Mouse (Mus musculus): Measurements from ENCODE around the gene 1110017D15Rik. TPM values are rescaled to one million over a fixed set of nuclear protein-coding genes. Genes with fewer than 3 reads are reported as not detected.
"Not testable (repeated sequence)": the region's sequence is repeated elsewhere in the genome, so short reads cannot be mapped to it uniquely, and the experiment has no call there.

1110017D15Rik gene
- total RNA-seq, 2 experiments from 2014 or later = not detected

DNA sequence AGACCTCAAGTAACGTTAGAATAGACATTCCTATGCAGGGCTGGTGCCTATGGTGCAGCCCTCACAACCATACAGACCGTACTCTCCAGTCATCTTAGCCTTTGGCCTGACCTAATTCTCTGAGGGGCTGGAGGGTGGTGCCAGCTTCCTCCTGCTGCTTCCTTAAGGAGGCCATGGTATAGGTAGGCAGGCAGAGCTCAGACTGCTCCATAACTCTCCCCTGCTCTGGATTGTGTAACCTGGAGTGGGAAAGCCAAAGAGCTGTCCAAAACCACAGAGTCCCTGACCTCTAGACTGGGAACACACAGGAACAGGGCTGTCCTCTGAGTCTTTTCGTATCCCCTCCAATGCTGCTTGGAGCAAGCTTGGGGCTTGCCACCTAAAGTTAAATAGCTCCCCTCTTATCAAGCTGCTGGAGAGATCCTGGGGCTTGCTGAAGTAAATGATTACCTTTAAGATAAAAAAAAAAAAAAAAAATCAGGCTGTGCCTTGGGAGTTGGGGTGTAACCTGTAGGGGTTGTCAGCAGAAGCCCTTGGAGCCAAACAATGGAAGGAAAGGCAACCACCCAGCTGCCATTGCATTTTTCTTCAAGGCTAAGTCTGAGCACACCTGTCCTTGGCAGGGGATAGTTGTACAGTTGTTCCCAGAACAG is 23.5 kb downstream of the 1110017D15Rik start:
- no peak for ATAC-seq (replicated peaks; ENCODE audit: low FRiP score, poor library complexity, severe bottlenecking)

DNA sequence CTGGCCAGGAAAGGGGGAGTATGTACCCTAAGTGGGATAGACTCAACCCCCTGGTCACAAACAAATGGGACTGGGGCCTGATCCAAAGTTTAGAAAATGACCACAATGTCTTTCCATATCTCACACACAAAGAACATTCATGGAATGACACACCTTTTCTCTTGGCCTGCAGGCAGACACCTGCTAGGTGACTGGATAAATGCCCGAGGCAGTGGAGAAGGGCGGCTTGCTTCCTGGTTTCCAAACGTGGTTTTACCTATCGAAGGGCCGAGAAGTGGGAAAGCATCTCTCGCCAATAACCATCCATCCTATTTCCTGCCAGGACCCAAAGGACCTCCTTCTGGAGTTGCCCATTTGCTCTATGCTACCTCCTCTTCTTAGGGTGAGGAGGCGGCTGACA is 24.2 kb downstream of the 1110017D15Rik start:
- no peak for ATAC-seq (replicated peaks; ENCODE audit: low FRiP score, poor library complexity, severe bottlenecking)

DNA sequence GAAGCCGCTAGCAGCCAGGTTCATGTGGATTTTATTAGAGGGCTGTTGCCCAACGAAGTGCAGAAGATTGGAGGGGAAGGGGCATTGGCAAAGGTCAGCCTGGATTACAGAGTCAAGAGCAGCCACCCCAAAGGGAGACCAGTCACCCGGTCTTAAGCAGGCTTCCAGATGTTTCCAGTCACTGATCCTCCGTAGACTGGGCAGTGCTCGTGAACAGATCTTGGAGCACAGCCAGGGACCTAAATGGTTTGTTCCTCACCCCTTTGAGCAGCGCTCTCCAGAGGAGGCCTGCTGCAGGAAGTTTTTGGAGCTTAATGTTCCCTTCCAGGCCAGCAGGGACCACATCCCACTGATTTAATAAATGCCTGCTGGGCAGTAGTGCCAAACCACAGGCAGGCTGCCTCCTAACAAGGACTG is 35.5 kb downstream of the 1110017D15Rik start:
- ATAC-seq (replicated peaks; ENCODE audit: low FRiP score, poor library complexity, severe bottlenecking) = no peak

DNA sequence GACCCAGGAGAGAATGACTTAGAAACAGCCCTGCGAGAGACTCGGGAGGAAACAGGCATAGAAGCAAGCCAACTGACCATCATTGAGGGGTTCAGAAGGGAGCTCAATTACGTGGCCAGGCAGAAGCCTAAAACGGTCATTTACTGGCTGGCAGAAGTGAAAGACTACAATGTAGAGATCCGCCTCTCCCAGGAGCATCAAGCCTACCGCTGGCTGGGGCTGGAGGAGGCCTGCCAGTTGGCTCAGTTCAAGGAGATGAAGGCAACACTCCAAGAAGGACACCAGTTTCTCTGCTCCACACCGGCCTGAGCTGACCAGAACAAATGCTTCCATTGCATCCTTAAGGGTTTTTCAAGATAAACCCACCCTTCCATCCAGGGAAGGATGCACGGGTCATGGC is 36.9 kb downstream of the 1110017D15Rik start:
- no peak for ATAC-seq (replicated peaks; ENCODE audit: low FRiP score, poor library complexity, severe bottlenecking)

DNA sequence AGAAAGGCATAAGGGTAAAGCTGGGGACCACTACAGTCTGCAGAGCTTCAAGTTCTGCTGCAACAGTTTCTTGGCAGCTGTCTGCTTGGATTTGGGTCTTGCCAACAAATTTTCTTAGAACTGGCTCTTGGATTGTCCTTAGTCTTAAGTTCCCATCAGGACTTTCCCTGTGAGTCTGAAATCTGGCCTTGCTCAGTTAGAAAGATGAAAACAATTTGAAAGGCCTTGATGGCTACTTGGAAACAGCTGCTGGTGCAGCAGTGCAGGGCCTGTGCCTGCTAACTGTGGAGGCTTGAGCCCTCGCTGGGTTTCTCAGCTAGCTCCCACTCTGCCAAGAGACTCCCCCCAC is 37.7 kb downstream of the 1110017D15Rik start:
- ATAC-seq (replicated peaks; ENCODE audit: low FRiP score, poor library complexity, severe bottlenecking) = no peak

DNA sequence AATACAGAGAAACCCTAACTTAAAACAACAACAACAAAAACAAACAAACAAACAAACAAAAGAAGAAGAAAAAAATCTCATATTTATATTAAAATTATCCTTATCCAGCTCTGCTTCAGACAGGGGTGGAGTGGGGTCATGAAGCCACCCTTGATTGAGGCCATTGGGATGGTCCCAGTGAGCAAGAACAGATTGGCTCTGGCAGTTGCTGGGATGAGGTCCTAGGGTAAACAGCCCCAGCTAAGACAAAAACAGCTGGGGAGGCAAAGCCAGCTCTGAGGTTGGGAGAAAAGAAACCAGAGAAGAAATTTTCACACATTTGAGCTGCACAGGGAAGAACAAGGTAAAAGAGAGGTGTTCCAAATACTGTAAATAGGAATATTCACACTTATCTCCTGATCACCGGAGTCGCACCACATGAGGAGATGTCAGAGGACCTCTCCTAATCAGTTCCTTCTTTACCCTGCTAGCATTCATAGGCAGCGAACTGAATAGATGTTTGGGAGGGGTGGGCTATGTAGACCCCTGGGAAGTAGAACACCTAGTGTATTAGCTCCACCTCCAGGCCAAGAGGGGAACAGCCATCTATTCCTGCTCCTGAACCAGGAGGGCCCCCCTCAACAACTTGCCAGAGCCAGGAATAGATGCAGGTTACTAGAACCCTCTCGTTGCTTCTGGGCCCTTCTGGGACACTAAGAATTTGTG is 38.2 kb downstream of the 1110017D15Rik start:
- ATAC-seq (replicated peaks; ENCODE audit: low FRiP score, poor library complexity, severe bottlenecking) = no peak

DNA sequence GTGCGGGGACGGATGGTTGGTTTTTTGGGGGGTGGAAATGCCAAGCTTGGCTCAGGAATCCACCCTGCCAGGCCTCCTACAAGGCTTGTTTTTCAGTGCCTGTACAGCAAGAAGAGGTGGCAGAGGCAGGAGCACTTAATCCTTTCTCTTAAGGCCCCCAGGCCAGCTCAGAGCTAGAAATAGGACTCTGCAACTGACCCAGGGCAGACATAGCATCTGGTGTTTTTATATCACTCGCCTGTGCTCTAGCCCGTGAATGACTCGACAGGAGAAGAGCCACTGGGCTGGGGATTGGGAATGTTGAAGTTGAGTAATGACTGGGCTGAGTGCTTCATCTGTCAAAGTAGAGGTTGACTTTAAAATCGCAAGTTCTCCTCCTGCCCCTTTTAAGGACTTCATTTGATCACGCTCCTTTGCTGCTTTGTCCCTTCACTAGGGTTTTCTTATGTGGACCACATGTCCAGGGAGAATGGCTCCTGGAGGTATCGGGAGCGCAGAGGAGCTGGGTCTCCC is 39.4 kb downstream of the 1110017D15Rik start:
- ATAC-seq (replicated peaks; ENCODE audit: low FRiP score, poor library complexity, severe bottlenecking) = no peak

DNA sequence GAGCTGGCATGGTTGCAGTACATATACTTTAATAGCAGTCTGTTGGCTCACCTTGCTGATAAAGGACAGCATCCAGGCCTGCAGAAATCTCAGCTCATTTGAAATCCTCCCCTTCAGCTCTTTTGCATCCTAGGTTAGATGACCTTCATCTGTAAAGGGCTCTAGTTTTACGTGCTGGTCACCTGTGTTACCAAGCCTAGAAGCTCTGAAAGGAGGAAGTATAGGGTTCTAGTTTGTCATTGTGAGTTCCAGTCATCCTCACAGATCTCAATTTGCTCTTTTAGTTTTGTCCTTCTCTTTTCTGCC is 45.8 kb downstream of the 1110017D15Rik start:
- no peak for ATAC-seq (replicated peaks; ENCODE audit: low FRiP score, poor library complexity, severe bottlenecking)

DNA sequence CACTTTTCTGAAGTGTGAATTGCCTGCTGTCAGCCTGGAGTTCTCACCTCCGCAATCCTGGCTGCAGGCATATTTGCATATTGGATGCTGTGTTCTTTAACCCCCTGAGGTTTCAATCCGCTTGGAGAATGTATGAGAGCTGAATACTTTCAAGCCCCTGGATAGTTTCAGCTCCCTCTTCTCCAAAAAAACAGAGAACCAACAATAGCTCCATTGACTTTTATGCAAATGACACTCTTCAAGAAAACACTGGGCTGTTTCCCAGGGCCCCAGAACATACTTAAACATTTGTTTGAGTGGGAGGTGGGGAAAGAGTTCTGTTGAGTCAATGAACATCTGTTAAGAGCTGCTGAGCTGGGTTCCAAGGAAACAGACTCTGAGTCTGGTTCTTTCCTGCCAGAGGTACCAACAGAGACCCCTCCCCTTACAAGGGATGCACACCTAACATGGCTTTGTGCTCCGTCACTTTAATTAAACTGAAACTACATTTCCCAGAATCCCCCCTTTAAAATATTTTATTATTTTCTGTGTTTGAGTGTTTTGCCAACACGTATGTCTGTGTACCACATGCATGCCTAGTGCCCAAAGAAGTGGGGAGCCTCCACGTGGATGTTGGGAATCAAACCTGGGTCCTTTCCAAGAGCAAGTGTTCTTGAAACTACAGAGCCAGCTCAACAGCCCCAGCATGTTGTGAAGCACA is 46.3 kb downstream of the 1110017D15Rik start:
- no peak for ATAC-seq (replicated peaks; ENCODE audit: low FRiP score, poor library complexity, severe bottlenecking)

DNA sequence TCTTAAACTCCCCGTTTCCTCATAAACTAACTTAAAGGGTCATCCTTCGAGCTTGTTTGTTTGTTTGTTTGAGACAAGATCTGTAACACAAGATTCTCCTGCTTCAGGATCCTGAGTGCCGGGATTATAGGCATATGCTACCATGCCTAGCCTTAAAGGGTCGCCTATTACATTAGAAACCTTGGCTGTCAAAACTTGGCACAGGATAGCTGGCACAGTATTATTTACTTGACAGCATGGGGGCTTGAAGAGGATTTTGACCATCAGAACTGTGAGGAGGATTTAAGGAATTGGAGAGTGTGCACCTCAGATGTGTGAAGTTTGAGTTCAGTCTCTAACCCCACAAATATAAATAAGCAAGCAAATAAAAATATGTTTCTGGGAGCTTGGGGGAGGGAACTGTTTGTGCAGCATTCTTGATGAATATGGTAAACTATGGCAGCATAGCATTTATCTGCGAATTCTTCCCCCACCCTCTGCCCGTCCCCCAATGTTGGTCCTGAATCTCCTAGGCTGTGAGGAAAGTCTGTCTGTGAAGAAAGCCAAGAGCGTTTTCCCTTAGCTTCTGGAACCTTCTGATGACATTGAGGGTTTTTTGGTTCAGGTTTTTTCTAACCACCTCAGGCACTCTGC is 47.0 kb downstream of the 1110017D15Rik start:
- no peak for ATAC-seq (replicated peaks; ENCODE audit: low FRiP score, poor library complexity, severe bottlenecking)

DNA sequence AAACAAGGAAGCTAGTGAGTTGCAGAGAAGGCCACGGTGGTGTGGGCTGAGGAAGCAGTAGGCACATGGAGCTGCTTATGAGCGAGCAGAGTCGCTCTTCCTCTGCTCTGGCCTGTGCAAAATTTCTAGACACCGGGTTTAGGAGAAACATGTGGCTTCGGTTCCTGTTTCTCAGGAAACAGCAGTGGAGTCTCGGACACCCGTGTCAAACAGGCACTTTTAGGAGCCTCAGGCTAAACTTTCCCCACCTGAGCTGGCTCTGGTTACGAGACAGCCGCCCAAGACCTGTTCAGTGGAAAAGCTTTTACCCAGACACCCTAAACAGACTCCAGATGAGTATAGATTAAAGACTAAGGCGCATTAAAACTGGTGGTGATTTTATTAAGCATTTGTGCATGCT is 47.9 kb downstream of the 1110017D15Rik start:
- ATAC-seq (replicated peaks; ENCODE audit: low FRiP score, poor library complexity, severe bottlenecking) = no peak

DNA sequence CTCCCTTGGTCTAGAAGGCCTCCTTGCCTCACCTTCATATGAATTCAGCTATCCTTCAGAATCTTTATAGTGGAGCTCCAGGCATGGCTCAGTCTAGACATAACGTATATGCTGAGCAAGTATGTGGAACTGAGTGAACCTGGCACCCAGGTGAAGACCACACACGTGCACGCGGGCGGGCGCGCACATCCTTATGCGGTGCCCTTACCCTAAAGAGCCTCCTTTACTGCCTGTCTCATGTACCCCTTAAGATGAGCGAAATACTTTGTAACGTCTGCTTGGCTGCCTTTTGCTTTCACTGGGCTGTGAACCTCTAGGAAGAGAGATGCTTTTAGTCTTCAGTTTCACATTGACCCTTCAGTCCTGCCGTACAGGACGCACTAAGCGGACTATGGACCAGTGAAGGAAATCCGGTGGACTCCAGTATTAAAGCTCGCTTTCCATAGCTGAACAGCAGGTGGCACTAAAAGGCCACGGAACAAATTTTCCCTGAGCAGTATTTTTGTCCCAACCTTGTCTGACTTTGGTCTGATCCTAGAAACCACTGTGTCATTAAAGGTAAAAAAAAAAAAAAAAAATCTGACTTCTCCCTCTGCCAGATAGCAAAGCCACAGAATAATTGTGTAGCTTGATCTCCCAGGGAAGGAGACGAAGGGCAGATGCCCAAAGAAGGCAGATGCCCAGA is 48.6 kb downstream of the 1110017D15Rik start:
- no peak for ATAC-seq (replicated peaks; ENCODE audit: low FRiP score, poor library complexity, severe bottlenecking)

DNA sequence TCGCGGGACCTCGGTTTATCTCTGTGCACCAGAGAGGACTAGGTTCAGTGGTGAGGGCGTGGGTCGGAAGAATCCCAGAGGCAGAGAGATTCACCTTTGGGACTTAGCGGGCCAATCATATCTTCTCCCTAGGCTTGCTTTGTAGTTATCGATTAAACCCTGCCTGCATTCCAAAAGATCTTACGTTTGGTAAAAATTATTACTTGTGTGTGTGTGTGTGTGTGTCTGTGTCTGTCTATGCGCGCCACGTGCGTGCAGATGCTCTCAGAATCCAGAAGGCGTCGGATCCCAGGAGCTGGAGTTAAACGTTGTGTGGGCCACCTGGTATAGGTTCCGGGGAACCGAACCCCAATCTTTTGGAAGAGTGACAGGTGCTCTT is 51.9 kb downstream of the 1110017D15Rik start:
- no peak for ATAC-seq (replicated peaks; ENCODE audit: low FRiP score, poor library complexity, severe bottlenecking)

DNA sequence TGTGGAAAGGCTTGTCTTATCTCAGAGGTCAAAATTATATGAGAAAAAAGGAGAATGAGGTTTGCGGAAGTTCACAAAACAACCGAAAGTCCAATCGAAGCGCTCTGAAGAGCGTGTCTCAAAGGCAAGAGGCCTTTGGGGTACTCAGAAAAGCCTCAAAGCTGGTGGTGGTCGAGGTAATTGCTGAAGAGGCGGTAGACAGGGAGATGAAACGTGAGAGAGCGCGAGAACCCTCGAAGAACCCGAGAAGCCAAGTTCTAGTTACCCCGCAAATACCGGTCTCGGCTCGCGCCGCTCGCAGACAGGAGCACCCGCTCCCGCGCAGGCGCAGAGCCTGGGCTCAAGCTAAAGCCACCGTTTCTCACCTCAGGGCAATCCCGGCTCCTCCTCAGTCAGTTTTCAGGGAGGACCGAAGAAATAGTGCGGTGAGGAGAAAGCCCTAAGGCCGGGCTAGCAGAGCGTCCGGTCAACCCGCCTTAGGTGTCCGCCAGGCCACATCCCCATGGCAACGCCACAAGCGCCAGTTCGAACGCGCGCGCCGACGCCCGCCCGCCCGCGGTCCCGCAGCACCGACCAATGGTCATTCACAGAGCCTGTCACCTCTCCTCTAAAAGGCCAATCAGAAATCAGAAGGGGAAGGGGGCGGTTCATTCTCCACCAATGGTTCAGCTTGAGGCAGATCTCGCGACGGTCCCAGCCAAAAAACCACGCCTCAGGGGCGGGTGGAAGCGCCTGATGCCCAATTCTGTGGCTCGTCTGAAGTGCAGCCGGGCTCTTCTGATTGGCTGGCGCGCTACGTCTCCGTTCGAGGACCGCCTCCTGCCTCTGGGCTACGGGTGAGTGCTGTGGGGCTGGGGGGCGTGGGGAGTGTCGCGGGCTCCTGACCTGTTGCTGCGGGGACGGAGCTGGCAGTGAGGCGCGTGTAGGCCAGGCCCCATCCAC is 52.5 kb downstream of the 1110017D15Rik start, which contains the start of the genes Kif24 and Nudt2:
TSS of gene Kif24 (minus strand) at position 543 of the 942 bp plus-strand sequence.
TSS of gene Nudt2 (plus strand) at position 807 of the 942 bp plus-strand sequence.
- peak; percentile 95 for ATAC-seq (replicated peaks; ENCODE audit: low FRiP score, poor library complexity, severe bottlenecking)

DNA sequence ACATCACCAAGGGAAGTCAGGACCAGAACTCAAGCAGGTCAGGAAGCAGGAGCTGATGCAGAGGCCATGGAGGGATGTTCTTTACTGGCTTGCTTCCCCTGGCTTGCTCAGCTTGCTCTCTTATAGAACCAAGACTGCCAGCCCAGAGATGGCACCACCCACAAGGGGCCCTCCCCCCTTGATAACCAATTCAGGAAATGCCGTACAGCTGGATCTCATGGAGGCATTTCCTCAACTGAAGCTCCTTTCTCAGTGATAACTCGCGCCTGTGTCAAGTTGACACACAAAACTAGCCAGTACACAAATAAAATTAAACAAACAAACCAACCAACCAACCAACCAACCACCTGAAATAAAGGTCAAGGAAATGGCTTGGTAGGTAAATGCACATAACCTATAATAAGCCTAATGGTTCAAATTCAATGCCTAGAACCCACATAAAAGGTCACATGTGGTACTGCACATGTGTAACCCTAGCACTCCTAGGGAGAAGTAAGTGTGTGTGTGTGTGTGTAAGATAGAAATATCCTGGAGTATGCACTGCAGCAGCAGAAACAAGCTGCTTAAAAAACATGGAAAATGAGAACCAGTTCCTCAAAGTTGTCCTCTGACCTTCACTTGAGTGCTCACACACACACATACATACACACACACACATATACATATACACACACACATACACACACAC is 53.9 kb downstream of the 1110017D15Rik start:
- not testable (repeated sequence) for ATAC-seq (replicated peaks; ENCODE audit: low FRiP score, poor library complexity, severe bottlenecking)

DNA sequence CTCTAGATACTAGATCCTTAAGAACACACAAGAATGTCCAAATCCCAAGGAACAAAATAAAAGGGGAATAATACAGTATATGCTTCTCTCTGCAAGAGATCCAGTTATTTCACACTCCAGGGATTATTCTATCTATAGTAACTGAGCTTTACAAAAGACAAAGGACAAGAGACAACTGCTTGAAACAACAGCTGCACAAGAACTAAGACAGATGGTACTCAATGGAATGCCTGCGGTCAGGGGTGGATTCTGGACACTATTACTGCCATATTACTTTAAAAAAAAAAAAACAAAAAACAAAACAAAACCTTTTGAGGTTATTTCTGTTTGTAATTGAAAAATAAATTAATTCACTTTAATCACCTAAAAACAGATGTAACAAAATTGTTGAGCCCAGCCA is 56.4 kb downstream of the 1110017D15Rik start:
- no peak for ATAC-seq (replicated peaks; ENCODE audit: low FRiP score, poor library complexity, severe bottlenecking)

Measured in erythroblast, adult 5-6 weeks (primary cell).